22 mouse cellular contexts compared by ENCODE assay signal in genomic region chr4:132051321-132052275, GRCm38 (mm10). TPM values are rescaled to one million over a fixed set of nuclear protein-coding genes. Genes with fewer than 3 reads are reported as not detected.
DNase-seq lines count a peak whose midpoint lies in the region; ATAC-seq and TF ChIP-seq lines count a peak whose summit lies in the region.
"Had no signal": no experiment of that assay in that cellular context is flagged by ENCODE, and none has a peak within 500 bp of the region (broad histone marks: within the 10 kb centered on the region; RNA-seq: fewer than 3 reads in every experiment).

No protein-coding gene starts in this region.

- 73% methylated on average over 10 of the region's 10 CpGs for WGBS in hindbrain, embryonic 10.5 days
- WGBS in hindbrain, embryonic 16.5 days = 49% methylated on average over 10 of the region's 10 CpGs
- 50% methylated on average over 10 of the region's 10 CpGs for WGBS in midbrain, embryonic 13.5 days
- WGBS in midbrain, embryonic 16.5 days = 32% methylated on average over 10 of the region's 10 CpGs
- 57% methylated on average over 10 of the region's 10 CpGs for WGBS in hindbrain, postnatal 0 days

- TF ChIP-seq CTCF in hindbrain, postnatal 0 days (IDR thresholded peaks at IDR 0.05; ENCODE audit: low read depth) = no peak

- H3K27me3 ChIP-seq in hindbrain, embryonic 10.5 days (ENCODE audit: insufficient read depth, poor library complexity, severe bottlenecking) = peaks cover 12% of the 10 kb centered on the region; the same call in 1 of the 2 replicates
- no peaks in the 10 kb centered on the region for H3K27me3 ChIP-seq in hindbrain, embryonic 16.5 days (replicated peaks; ENCODE audit: control insufficient read depth, insufficient read depth, low read length)
- no peaks in the 10 kb centered on the region for H3K27me3 ChIP-seq in midbrain, embryonic 13.5 days
- no peaks in the 10 kb centered on the region for H3K27me3 ChIP-seq in midbrain, embryonic 16.5 days (ENCODE audit: control insufficient read depth, insufficient read depth, low read depth, low read length)
- no peaks in the 10 kb centered on the region for H3K27me3 ChIP-seq in hindbrain, postnatal 0 days (ENCODE audit: insufficient read depth, low read length)
- H3K27me3 ChIP-seq: heart, embryonic 15.5 days; hindbrain, embryonic 15.5 days had no signal

- peaks cover 48% of the 10 kb centered on the region for H3K4me1 ChIP-seq in hindbrain, embryonic 10.5 days (replicated peaks)
- H3K4me1 ChIP-seq in hindbrain, embryonic 16.5 days (ENCODE audit: control insufficient read depth, insufficient read depth, low read depth, low read length) = peaks cover 15% of the 10 kb centered on the region
- peaks cover 36% of the 10 kb centered on the region for H3K4me1 ChIP-seq in midbrain, embryonic 13.5 days (replicated peaks)
- peaks cover 13% of the 10 kb centered on the region for H3K4me1 ChIP-seq in midbrain, embryonic 16.5 days (ENCODE audit: control insufficient read depth, insufficient read depth, low read length)
- H3K4me1 ChIP-seq in hindbrain, postnatal 0 days (ENCODE audit: insufficient read depth, low read length) = no peaks in the 10 kb centered on the region

- no peak overlapping the region for H3K9ac ChIP-seq in hindbrain, embryonic 16.5 days (ENCODE audit: low read depth, low read length)
- H3K9ac ChIP-seq in midbrain, embryonic 13.5 days (replicated peaks) = no peak overlapping the region
- no peak overlapping the region for H3K9ac ChIP-seq in midbrain, embryonic 16.5 days (ENCODE audit: low read depth, low read length)
- H3K9ac ChIP-seq in hindbrain, postnatal 0 days (replicated peaks; ENCODE audit: low read length) = no peak overlapping the region
- H3K9ac ChIP-seq: heart, embryonic 15.5 days; hindbrain, embryonic 15.5 days; limb, embryonic 12.5 days; lung, embryonic 14.5 days had no signal

- DNase-seq in hindbrain, embryonic 10.5 days (ENCODE audit: low spot score) = peak; percentile 51
- DNase-seq in hindbrain, postnatal 0 days (ENCODE audit: low spot score) = peak; percentile 6
- DNase-seq in retina, adult 2 months (ENCODE audit: low read depth, low spot score) = peak; percentile 76
- no peak for DNase-seq in right cerebral cortex, postnatal 36 days (ENCODE audit: low spot score in 2 of 2)
- DNase-seq: adrenal gland, postnatal 36 days; cerebellum, adult 9-11 months; gastrocnemius, adult 2 months; kidney, adult 11 months; kidney, postnatal 14 days; lung, embryonic 14.5 days; lung, postnatal 4 days; right cerebral cortex, postnatal 14 days; thymus, postnatal 25 days had no signal

- no peaks in the 10 kb centered on the region for H3K36me3 ChIP-seq in hindbrain, embryonic 10.5 days
- H3K36me3 ChIP-seq in hindbrain, embryonic 16.5 days (ENCODE audit: control insufficient read depth, insufficient read depth, low read length) = no peaks in the 10 kb centered on the region
- H3K36me3 ChIP-seq in midbrain, embryonic 13.5 days = no peaks in the 10 kb centered on the region
- no peaks in the 10 kb centered on the region for H3K36me3 ChIP-seq in midbrain, embryonic 16.5 days (ENCODE audit: control insufficient read depth, insufficient read depth, low read length)
- no peaks in the 10 kb centered on the region for H3K36me3 ChIP-seq in hindbrain, postnatal 0 days (ENCODE audit: insufficient read depth, low read length)
- H3K36me3 ChIP-seq: heart, embryonic 15.5 days; hindbrain, embryonic 15.5 days; limb, embryonic 12.5 days had no signal

- no peak overlapping the region for H3K4me3 ChIP-seq in hindbrain, embryonic 10.5 days
- no peak overlapping the region for H3K4me3 ChIP-seq in hindbrain, embryonic 16.5 days (ENCODE audit: low read length)
- no peak overlapping the region for H3K4me3 ChIP-seq in midbrain, embryonic 13.5 days (replicated peaks)
- no peak overlapping the region for H3K4me3 ChIP-seq in midbrain, embryonic 16.5 days (ENCODE audit: low read depth, low read length)
- no peak overlapping the region for H3K4me3 ChIP-seq in hindbrain, postnatal 0 days (ENCODE audit: low read length)
- H3K4me3 ChIP-seq: gastrocnemius, adult 2 months; heart, embryonic 15.5 days; hindbrain, embryonic 15.5 days; limb, embryonic 12.5 days had no signal

- no peak overlapping the region for H3K4me2 ChIP-seq in hindbrain, embryonic 16.5 days (ENCODE audit: low read length)
- no peak overlapping the region for H3K4me2 ChIP-seq in midbrain, embryonic 13.5 days (replicated peaks)
- no peak overlapping the region for H3K4me2 ChIP-seq in midbrain, embryonic 16.5 days (ENCODE audit: low read length)
- no peak overlapping the region for H3K4me2 ChIP-seq in hindbrain, postnatal 0 days (ENCODE audit: low read depth, low read length)
- H3K4me2 ChIP-seq: heart, embryonic 15.5 days; hindbrain, embryonic 15.5 days; limb, embryonic 12.5 days; lung, embryonic 14.5 days had no signal

- no peaks in the 10 kb centered on the region for H3K9me3 ChIP-seq in hindbrain, embryonic 10.5 days
- H3K9me3 ChIP-seq in hindbrain, embryonic 16.5 days (ENCODE audit: control insufficient read depth, low read length) = no peaks in the 10 kb centered on the region
- H3K9me3 ChIP-seq in midbrain, embryonic 13.5 days = no peaks in the 10 kb centered on the region
- H3K9me3 ChIP-seq in midbrain, embryonic 16.5 days (replicated peaks; ENCODE audit: control insufficient read depth, low read length, poor library complexity, severe bottlenecking) = no peaks in the 10 kb centered on the region
- no peaks in the 10 kb centered on the region for H3K9me3 ChIP-seq in hindbrain, postnatal 0 days (ENCODE audit: low read length)
- H3K9me3 ChIP-seq: G1E; heart, embryonic 15.5 days; hindbrain, embryonic 15.5 days; limb, embryonic 12.5 days had no signal

- ATAC-seq in hindbrain, embryonic 16.5 days = no peak
- peak; percentile 28; the same call in 1 of the 2 replicates for ATAC-seq in midbrain, embryonic 13.5 days
- ATAC-seq in midbrain, embryonic 16.5 days = no peak
- ATAC-seq in hindbrain, postnatal 0 days = no peak
- ATAC-seq: CD4-positive, CD25-positive, alpha-beta regulatory T cell, adult 4 months had no signal

- 0 out of 2 replicates have a peak overlapping the region, but pooled peaks have one; percentile 26 for H3K27ac ChIP-seq in hindbrain, embryonic 10.5 days
- H3K27ac ChIP-seq in hindbrain, embryonic 16.5 days (ENCODE audit: low read depth, low read length) = no peak overlapping the region
- peak overlapping the region; percentile 48; the same call in 1 of the 2 replicates for H3K27ac ChIP-seq in midbrain, embryonic 13.5 days
- H3K27ac ChIP-seq in midbrain, embryonic 16.5 days (ENCODE audit: low read length) = no peak overlapping the region
- H3K27ac ChIP-seq in hindbrain, postnatal 0 days = no peak overlapping the region
- H3K27ac ChIP-seq: gastrocnemius, adult 2 months; heart, embryonic 15.5 days; hindbrain, embryonic 15.5 days; limb, embryonic 12.5 days; stomach, postnatal 0 days had no signal

RNA-seq across cellular contexts. Expression of gene Gm10300, which starts 22.9 kb away (rescaled TPM):
- polyA plus RNA-seq in hindbrain, embryonic 10.5 days (2016; fragmentation: Nextera tagmentation; extraction: Ambion mirVana) = 0.14 TPM in 1 of 2 replicates, not detected in the other
- 0.09 TPM in 1 of 2 replicates, not detected in the other for polyA plus RNA-seq in hindbrain, embryonic 16.5 days (2015; fragmentation: Nextera tagmentation; extraction: Ambion mirVana)
- not detected in 2 replicates for polyA plus RNA-seq in midbrain, embryonic 13.5 days (2015; fragmentation: Nextera tagmentation; extraction: Ambion mirVana)
- not detected in 2 replicates for polyA plus RNA-seq in midbrain, embryonic 16.5 days (2015; fragmentation: Nextera tagmentation; extraction: Ambion mirVana)
- total RNA-seq in hindbrain, postnatal 0 days (2014; rRNA removed) = not detected in 2 replicates
- polyA plus RNA-seq in hindbrain, postnatal 0 days (2015; fragmentation: Nextera tagmentation; extraction: Ambion mirVana) = not detected in 2 replicates
- polyA plus RNA-seq: CD4-positive, CD25-positive, alpha-beta regulatory T cell, adult 4 months; hindbrain, embryonic 15.5 days; stomach, postnatal 0 days had no signal

RNA-seq across cellular contexts. Expression of gene Epb41, which starts 23.5 kb away (rescaled TPM):
- 154 and 173 TPM in 2 replicates for polyA plus RNA-seq in hindbrain, embryonic 10.5 days (2016; fragmentation: Nextera tagmentation; extraction: Ambion mirVana)
- 43.1 and 60.9 TPM in 2 replicates for polyA plus RNA-seq in hindbrain, embryonic 16.5 days (2015; fragmentation: Nextera tagmentation; extraction: Ambion mirVana)
- polyA plus RNA-seq in midbrain, embryonic 13.5 days (2015; fragmentation: Nextera tagmentation; extraction: Ambion mirVana) = 120 and 122 TPM in 2 replicates
- polyA plus RNA-seq in midbrain, embryonic 16.5 days (2015; fragmentation: Nextera tagmentation; extraction: Ambion mirVana) = 61.7 and 69.9 TPM in 2 replicates
- 69.7 and 70.1 TPM in 2 replicates for total RNA-seq in hindbrain, postnatal 0 days (2014; rRNA removed)
- polyA plus RNA-seq in hindbrain, postnatal 0 days (2015; fragmentation: Nextera tagmentation; extraction: Ambion mirVana) = 33.3 and 33.7 TPM in 2 replicates

Comparison
In these comparisons a context has a peak if more than half of its experiments do, and no peak if none do; other contexts are left out.
1. H3K27ac ChIP-seq: peak in hindbrain, embryonic 10.5 days (single experiment) and midbrain, embryonic 13.5 days (single experiment); none in hindbrain, embryonic 16.5 days (single experiment), midbrain, embryonic 16.5 days (single experiment) and hindbrain, postnatal 0 days (single experiment).
2. DNase-seq: peak in hindbrain, embryonic 10.5 days (single experiment), hindbrain, postnatal 0 days (single experiment) and retina, adult 2 months (single experiment); none in right cerebral cortex, postnatal 36 days (0 of 2).